Mouse (Mus musculus): ENCODE results near the gene Cpm.

Gene Cpm

GRCm38 (mm10) chr10:117634323-117635030 lies 5.2 kb downstream of the Cpm start:
- in situ Hi-C loops (cut with MboI, MseI): no loop called here

DNA sequence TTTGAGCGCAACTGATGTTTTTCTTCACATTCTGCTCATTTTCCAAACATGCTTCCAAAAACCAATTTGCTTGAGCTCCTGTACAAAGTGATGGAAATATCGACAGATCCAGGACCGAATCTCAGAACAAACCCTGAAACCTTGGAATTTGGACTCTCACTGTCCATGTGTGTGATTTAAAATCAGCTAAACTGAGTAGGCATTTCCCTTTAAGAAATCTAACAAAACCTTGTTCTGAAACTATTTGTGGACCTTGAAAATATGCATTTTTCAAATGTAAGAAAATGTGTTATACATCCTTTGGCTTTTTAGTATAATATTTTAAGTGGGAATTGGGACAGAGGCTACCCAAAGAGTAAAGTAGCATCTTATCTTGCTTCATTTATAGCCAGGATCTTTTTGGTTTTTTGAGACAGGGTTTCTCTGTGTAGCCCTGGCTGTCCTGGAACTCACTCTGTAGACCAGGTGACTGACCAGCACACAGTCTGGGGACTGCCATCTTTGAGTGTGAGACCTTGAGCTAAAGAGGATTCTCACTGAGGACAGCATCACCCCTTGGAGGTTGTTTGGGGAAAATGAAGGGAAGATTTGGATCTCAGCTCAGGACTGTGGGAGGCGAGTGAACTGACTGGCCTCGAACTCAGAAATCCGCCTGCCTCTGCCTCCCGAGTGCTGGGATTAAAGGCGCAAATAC lies 5.9 kb downstream of the Cpm start:
- in situ Hi-C loops (cut with MboI, MseI): no loop called here

DNA sequence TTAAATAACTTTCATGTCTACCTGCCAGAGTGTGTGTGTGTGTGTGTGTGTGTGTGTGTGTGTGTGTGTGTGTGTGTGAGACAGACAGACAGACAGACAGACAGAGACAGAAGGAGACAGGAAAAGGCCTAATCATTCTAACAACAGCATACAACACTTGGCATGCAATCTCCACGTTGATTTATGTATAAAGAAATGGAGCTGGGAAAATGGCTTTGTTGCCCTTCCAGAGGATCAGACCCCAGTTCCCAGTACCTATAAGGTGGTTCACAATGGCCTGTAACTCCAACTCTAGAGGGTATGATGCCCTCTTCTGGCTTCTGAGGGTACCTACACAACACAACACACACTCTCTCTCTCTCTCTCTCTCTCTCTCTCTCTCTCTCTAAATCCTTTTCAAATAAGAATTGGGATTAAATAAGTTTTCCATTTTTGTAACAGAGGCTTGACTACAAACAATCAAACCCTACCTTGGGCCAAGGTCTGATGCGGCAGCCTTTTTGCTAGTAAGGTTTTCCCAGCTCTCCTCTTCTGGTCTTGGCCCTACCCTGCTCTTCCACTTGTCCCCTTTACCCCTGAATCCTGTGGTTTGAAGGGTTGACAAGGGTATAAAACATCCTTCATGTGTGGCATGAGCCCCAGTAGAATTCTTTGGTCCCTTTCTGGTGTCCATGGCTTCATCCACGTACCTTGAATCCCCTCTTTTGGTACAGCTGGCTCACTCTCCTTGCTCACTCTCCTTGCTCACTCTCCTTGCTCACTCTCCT lies 6.7 kb downstream of the Cpm start:
- in situ Hi-C loops (cut with MboI, MseI): no loop called here

- in situ Hi-C loops (cut with MboI, MseI): no loop called here
Measured at GRCm38 (mm10) chr10:117637062-117637744, 7.9 kb downstream of the Cpm start.

GRCm38 (mm10) chr10:117637745-117638577 lies 8.7 kb downstream of the Cpm start:
- in situ Hi-C loops (cut with MboI, MseI): no loop called here

DNA sequence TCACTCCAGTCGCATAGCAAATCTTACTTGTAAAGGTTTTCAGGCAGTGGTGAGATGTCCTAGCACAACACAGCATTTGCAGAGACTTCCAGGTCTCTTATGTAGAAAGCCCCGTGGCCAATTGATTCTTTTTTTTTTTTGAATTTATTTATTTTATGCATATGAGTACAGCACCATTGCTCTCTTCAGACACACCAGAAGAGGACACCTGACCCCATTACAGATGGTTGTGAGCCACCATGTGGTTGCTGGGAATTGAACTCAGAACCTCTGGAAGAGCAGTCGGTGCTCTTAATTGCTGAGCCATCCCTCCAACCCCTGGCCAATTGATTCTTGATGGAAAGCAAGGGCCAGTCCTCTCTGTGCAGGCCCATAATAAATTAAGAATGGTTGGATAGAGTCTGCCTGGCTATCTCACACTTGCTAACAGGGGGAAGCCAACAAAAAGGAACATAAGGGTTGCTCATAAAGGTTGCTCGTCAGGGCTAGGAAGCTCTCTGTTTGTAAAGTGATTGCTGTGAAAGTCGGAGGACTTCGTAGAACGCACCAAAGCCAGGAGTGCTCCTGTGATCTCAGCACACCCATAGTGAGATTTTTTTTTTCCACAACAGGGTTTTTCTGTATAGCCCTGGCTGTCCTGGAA lies 9.4 kb downstream of the Cpm start:
- in situ Hi-C loops (cut with MboI, MseI): no loop called here

DNA sequence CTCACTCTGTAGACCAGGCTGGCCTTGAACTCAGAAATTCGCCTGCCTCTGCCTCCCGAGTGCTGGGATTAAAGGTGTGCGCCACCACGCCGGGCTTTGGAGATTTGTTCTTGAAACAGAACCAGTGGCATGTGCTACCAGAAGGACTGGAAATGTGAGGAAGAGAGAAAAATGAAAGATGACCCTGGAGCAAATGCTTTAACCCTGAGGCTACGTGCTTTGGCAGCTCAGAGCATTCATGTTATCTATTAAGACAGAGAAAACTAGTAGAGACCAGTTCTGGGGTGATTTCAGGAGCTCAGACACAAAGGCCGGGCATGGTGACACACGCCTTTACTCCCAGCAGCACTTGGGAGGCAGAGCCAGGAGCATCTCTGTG lies 9.9 kb downstream of the Cpm start:
- in situ Hi-C loops (cut with MboI, MseI): no loop called here

DNA sequence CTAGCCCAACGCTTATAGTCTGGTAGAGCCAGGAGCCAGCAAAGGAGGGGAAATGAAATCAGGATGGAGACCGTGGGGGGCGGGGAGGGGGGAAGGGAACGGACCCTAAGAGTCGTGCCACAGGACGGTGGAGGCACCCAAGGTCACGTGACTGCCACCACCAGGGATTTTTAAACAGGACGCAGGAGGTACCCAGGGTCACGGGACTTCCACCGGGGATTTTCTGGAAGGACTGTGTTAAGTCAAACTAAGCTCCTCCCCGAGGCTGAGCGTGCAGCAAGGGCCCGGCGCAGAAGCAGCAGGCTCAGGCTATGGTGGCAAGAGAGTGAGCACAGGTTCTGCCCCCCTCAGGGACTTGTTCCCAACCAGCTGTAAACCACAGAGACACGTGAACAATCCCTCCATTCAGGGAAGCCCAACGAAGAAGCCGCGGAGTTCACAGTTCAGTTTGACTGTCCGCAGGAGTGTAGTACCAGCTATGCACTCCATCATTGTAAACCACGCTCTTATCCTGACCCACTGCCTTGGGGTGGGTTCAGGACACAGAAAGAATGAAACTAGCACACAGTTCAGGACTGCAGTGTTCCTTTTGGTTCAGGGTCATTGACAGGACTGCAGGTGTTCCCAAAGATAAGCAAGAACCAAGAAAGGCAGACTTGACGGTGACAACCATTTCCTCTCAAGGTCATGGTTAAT lies 10.7 kb downstream of the Cpm start:
- in situ Hi-C loops (cut with MboI, MseI): no loop called here

DNA sequence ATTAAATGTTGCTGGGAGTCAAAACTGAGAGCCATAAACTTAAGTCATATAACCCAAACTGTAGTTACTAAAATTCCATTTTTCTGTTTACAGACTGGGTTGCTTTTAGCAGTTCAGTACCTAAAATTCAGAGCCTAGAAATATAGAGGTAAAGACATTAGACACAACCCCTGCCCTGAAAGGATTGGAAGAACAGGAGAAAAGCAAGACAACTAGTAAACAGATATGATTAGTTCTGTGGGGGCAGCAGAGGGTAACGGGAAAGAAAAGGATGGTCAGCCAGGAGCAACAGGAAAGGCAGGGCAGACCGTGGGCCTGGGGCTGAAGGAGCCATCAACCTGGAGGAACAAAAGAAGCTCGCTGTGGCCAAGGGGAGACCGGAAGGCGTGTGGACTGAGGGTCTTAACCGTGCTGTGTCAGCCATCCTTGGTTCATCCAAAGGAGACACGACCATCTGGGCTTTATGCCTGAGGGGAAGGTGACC lies 11.3 kb downstream of the Cpm start:
- in situ Hi-C loops (cut with MboI, MseI): no loop called here

GRCm38 (mm10) chr10:117641400-117642200 lies 12.3 kb downstream of the Cpm start:
- in situ Hi-C loops (cut with MboI, MseI): no loop called here

DNA sequence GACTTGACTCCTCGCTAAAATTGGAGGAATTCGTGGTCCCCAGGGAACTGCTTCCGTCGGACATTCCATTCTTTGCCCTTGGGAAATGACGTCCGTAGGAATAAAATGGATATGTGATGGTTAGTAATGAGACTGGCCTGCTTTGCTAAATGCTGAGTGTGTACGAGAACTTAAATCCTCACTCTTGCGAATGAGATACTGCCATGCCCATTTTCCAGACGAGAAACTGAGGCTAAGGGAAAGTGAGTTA lies 12.8 kb downstream of the Cpm start:
- in situ Hi-C loops (cut with MboI, MseI): no loop called here

- in situ Hi-C loops (cut with MboI, MseI): no loop called here
Measured at GRCm38 (mm10) chr10:117642491-117643262, 13.4 kb downstream of the Cpm start.

DNA sequence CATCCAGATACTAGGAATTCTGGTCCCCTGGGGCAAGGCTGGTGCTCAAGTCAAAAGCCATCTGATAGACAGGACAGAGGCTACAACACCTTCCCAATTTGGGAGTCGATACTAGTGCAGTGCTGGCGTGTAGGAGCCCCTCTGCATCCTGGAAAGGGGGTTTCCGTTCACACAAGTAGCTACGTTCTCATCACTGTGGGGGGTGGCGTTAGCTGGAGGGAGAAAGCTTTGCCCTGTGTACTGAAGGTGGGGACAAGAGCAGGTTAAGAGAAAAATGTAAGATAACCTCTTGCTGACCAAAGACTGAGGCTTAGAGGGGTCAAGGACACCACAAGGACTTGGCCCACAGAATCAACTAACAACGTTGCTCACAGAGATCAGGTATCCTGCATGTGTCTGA lies 14.0 kb downstream of the Cpm start:
- in situ Hi-C loops (cut with MboI, MseI): no loop called here

DNA sequence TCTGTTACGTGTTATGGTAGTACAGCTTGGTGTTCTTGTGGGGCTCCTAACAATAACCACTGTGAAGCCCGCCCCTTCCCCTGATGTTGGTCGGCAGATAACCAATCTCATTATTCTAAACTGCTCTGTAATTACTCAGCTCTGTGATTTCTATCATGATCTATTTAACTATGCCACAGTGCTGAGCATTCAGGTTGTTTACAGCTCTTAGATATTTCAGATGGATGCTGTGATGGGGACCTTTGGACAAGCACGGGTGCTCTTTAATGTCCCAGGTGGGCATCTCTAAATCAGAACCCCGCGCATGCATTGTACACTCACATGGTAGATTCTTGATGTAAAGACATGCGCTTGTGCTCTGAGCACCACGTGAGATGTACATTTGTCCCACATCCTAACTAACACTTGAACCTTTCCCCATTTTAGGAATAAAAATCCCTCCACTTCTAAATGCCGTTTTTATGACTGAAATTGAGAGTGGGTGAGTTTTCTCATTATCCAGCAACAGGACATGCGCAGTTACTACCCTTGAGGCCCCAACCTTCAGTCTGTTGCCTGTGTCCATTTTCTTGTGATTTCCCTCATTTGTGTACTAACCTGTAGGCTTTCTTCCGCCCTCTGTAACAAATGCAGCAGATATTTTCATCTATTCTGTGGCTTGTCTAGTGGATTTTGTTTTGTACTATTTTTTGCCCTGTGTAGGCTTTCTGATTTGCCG lies 14.6 kb downstream of the Cpm start:
- in situ Hi-C loops (cut with MboI, MseI): no loop called here

- in situ Hi-C loops (cut with MboI, MseI): no loop called here
Measured at GRCm38 (mm10) chr10:117644429-117644748, 15.1 kb downstream of the Cpm start.

DNA sequence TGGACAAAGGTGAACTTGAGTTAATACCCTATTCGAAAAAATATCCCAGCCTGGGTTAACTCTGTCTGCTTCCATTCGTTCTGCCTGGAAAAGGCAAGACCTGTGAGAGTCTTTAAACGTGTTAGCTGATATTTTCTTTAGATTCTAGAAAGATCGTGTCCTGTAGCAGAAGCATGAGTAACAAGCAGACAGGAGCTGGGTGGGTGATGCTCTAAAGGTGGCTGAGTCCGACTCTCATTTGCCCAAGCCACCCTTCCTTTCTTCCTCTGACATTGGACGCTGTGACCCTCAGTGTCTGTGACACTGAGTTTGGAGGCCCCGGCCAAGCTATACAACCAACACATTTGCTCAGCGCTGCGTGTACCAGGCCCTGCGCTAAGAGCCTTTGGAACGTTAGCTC lies 15.5 kb downstream of the Cpm start:
- in situ Hi-C loops (cut with MboI, MseI): no loop called here

DNA sequence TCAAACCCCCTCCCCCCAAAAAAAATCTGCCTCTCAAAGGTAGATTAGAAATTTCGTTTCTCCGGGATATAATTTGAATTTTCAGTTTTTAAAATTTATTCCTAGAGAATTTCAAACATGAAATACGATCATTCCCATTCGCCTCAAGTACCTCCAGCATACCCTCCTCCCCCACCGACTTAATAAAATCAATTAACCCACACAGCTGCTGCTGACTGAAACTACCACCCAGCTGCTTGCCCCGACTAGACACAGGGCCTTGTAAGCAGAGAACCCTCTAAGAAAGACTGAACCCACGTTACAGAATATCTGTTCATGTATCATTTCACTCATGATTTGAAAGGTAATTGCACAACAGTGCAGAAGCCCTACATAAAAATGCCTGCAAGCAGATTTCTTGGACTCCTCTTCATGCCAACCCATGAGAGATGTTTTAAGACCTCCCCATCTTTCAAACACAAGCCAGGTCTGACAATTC lies 16.2 kb downstream of the Cpm start:
- in situ Hi-C loops (cut with MboI, MseI): no loop called here
